Mouse (Mus musculus) cortical plate, adult 2 months (tissue): ENCODE measurements around the gene 4930430F08Rik. TPM values are rescaled to one million over a fixed set of nuclear protein-coding genes. Genes with fewer than 3 reads are reported as not detected.
A peak's percentile ranks its signal among the peaks of the same experiment; 100 is the strongest.
"Not testable (repeated sequence)": the region's sequence is repeated elsewhere in the genome, so short reads cannot be mapped to it uniquely, and the experiment has no call there.

ENCODE experiments used
- H3K27ac ChIP-seq: fragments of 200-500 bp; 2 replicates; pipeline ENCODE4 v1.5.1; 2012; ENCODE audit warnings: low read length, control low read depth, inconsistent platforms; ENCODE audit not compliant: insufficient read depth
- H3K4me1 ChIP-seq: fragments of 200-500 bp; 2 replicates; pipeline ENCODE4 v1.6.1; 2011; ENCODE audit warnings: low read length; ENCODE audit not compliant: control insufficient read depth, insufficient read depth
- H3K4me3 ChIP-seq: fragments of 200-500 bp; 2 replicates; pipeline ENCODE4 v1.5.1; 2011; ENCODE audit warnings: mild to moderate bottlenecking, low read length, control low read depth; ENCODE audit not compliant: insufficient read depth
- CTCF ChIP-seq: fragments of 200-500 bp; IDR thresholded peaks from 2 replicates; pipeline ENCODE4 v1.5.1; 2011; ENCODE audit warnings: mild to moderate bottlenecking, control low read depth, low read length; ENCODE audit not compliant: insufficient read depth; ENCODE audit errors: extremely low read depth
- POLR2A ChIP-seq: fragments of 200-500 bp; IDR thresholded peaks from 2 replicates; pipeline ENCODE4 v1.6.1; 2011; ENCODE audit warnings: mild to moderate bottlenecking, low read length, control low read depth; ENCODE audit not compliant: insufficient read depth; ENCODE audit errors: extremely low read depth
- polyA plus RNA-seq: library from polyadenylated mRNA; depleted of rRNA; stranded (reverse); fragments of >200 nt; gene quantifications from 2 replicates; pipeline ENCODE4 v1.2.3, GENCODE M21; 2012

4930430F08Rik gene
- polyA plus RNA-seq, 1 experiment = 21.5 TPM

GRCm38 (mm10) chr10:100588524-100588923 is 1.7 kb downstream of the 4930430F08Rik start:
- peaks cover 3% of the 10 kb centered on the region for H3K4me1 ChIP-seq
- peak overlapping the region; percentile 61 for H3K4me3 ChIP-seq
- no peak for TF ChIP-seq CTCF
- TF ChIP-seq POLR2A = no peak
- H3K27ac ChIP-seq = no peak overlapping the region

DNA sequence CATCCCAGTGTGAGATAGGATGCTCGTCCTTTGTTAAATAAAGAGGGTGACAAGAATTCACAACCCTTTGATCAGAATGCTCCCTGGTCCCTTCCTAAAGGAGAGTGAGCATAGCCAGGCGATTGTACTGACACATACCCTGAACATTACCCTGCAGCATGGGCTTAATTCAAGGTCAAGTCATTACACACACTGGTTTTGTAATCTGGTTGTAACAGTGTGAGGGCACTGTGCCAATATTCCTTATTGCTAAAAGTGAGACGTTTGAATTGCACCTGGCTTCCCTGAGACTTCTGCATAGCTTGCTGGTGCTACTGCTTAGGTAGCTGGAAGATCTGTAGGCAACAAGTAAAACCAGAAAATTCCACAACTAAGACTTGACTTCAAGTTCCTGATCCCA is 6.0 kb downstream of the 4930430F08Rik start:
- peaks cover 3% of the 10 kb centered on the region for H3K4me1 ChIP-seq
- no peak overlapping the region for H3K27ac ChIP-seq
- no peak overlapping the region for H3K4me3 ChIP-seq
- TF ChIP-seq POLR2A (no peak), CTCF (no peak)

GRCm38 (mm10) chr10:100575294-100575693 is 14.9 kb downstream of the 4930430F08Rik start:
- TF ChIP-seq CTCF (no peak), POLR2A (no peak)
- H3K4me3 ChIP-seq = no peak overlapping the region
- H3K27ac ChIP-seq = no peak overlapping the region
- no peaks in the 10 kb centered on the region; the same call in 1 of the 2 replicates for H3K4me1 ChIP-seq

GRCm38 (mm10) chr10:100574505-100575149 is 15.6 kb downstream of the 4930430F08Rik start:
- no peak overlapping the region for H3K27ac ChIP-seq
- H3K4me3 ChIP-seq = no peak overlapping the region
- H3K4me1 ChIP-seq = no peaks in the 10 kb centered on the region; the same call in 1 of the 2 replicates
- TF ChIP-seq CTCF (no peak), POLR2A (no peak)

GRCm38 (mm10) chr10:100571707-100572106 is 18.5 kb downstream of the 4930430F08Rik start:
- H3K27ac ChIP-seq = no peak overlapping the region
- no peak for TF ChIP-seq CTCF
- no peak for TF ChIP-seq POLR2A

DNA sequence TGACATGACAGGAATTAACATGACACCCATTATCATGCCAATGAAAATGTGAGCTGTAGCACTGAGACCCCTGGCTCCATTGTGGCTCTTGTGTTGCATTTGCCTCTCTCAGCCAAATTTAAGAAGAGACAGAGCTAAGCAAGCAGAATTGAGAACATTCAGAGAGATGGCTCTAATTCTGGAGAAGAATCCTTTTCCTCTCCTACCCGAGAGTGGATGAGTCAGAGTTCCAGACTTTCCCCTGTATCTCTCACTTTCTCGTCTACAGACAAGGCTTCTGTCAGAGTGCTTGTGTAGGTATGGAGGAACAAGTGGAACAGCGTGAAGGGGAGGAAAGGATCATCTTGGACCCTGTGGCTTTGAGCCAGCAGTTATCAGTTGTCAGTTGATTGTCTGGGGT is 26.1 kb downstream of the 4930430F08Rik start:
- TF ChIP-seq POLR2A (no peak), CTCF (no peak)
- Histone ChIP-seq H3K4me3 (no peak overlapping the region), H3K4me1 (peaks cover 2% of the 10 kb centered on the region), H3K27ac (no peak overlapping the region)

More at GRCm38 (mm10) chr10:100571707-100572106, 18.5 kb downstream of the 4930430F08Rik start:
- no peak overlapping the region for H3K4me3 ChIP-seq
- no peaks in the 10 kb centered on the region; the same call in 1 of the 2 replicates for H3K4me1 ChIP-seq

DNA sequence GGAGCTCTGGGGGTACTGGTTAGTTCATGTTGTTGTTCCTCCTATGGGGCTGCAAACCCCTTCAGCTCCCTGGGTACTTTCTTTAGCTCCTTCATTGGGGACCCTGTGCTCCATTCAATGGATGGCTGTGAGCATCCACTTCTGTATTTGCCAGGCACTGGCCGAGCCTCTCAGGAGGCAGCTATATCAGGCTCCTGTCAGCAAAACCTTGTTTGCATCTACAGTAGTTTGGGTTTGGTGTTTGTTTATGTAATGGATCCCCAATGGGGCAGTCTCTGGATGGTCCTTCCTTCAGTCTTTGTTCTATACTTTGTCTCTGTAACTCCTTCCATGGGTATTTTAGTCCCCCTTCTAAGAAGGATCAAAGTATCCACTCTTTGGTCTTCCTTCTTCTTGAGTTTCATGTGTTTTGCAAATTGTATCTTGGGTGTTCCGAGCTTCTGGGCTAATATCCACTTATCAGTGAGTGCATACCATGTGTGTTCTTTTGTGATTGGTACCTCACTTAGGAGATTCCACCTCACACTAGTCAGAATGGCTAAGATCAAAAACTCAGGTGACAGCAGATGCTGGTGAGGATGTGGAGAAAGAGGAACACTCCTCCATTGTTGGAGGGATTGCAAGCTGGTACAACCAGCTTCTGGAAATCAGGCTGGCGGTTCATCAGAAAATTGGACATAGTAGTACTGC is 29.9 kb downstream of the 4930430F08Rik start:
- not testable (repeated sequence) for H3K4me1 ChIP-seq, H3K4me3 ChIP-seq, H3K27ac ChIP-seq

DNA sequence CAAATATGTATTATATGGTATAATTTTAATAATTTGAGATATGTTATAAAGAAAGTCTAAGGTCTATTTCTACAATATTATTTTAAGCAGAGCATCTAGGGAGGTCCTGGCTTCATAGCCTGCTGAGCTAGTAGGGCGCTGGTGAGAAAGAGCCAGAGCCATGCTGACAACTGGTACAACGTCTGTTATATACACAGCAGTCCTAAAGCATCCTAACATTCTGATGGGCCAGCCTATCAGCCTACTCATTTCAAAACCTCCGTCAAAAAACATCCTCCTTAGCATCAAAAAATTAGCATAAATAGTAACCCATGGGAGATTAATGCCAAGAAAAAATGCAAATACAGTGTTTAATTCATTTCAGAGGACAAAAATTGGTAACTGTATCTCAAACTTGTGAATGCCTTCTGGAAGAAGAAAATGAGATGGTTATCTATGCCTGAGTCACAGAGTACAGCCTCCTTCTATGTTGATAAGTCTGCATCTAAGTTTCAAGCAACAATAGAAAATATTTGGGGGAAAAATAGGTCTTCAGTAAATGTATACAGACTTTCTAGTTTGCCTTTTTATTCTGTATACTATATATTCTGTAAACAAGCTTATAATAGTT is 33.6 kb downstream of the 4930430F08Rik start:
- no peak overlapping the region for H3K4me3 ChIP-seq
- TF ChIP-seq CTCF (no peak), POLR2A (no peak)
- H3K27ac ChIP-seq = no peak overlapping the region
- H3K4me1 ChIP-seq = no peaks in the 10 kb centered on the region

DNA sequence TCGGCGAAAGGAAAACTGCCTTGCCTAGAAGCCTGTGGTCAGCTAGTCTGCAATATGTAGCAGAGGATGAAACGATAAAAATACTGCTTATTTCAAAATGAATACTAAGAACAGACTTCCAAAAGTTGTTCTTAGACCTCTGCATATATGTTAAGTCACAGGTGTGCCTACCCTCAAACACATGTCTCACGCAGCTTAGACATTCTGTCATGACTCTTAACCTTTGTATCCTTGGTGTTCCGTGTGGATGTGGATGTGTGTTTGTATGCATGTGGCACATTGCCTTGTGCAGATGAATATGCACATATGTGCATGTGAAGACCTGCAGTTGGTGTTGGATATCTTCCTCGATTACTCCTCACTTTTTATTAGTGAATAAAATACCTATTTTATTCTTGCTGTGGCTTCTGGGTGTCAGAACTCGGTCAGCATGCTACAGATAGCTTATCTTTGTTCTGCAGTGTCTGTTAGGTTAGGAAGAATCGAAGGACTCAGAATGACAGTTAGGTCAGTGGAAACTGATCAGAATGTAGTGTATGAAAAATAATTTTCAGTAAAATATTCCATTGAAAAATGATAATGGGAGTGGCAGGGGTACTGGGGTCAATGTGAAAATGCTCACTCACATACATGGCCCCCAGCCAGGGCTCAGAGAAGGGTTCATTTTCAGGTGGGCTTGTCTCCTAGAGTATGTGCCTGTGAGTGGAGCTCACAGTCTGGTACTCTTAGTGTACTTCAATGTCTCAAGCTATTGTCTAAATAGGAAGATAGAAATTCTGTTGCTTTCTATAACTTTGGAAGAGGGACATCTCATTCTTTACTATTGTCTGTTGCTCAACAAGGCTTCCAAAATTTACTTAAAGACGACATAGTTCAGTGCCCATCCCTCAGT is 65.5 kb downstream of the 4930430F08Rik start:
- no peak for TF ChIP-seq CTCF
- no peak for TF ChIP-seq POLR2A
- H3K4me1 ChIP-seq = no peaks in the 10 kb centered on the region
- no peak overlapping the region for H3K4me3 ChIP-seq
- H3K27ac ChIP-seq = no peak overlapping the region
